Mouse (Mus musculus) neural tube, embryonic 14.5 days (tissue): Measurements from ENCODE around the gene Hace1. TPM values are rescaled to one million over a fixed set of nuclear protein-coding genes. Genes with fewer than 3 reads are reported as not detected.

Experiments used
- ATAC-seq: fragments of 200-750 bp; cut with Nextera tagmentation; 2 replicates; pipeline ENCODE4 v1.8.0; 2017; ENCODE audit warnings: low read depth, mild to moderate bottlenecking, moderate TSS enrichment, moderate library complexity
- H3K27ac ChIP-seq: fragments of 300-500 bp; sonication (generic); 2 replicates; pipeline ENCODE4 v1.5.1; 2014; ENCODE audit warnings: low read depth, mild to moderate bottlenecking, control low read depth, low read length, moderate library complexity, mixed read lengths
- H3K27me3 ChIP-seq: fragments of 300-500 bp; sonication (generic); 2 replicates; pipeline ENCODE4 v1.6.1; 2014; ENCODE audit warnings: low read length; ENCODE audit not compliant: control insufficient read depth, insufficient read depth
- H3K36me3 ChIP-seq: fragments of 300-500 bp; sonication (generic); 2 replicates; pipeline ENCODE4 v1.6.1; 2014; ENCODE audit warnings: low read length, mixed read lengths; ENCODE audit not compliant: control insufficient read depth, insufficient read depth
- H3K4me1 ChIP-seq: fragments of 300-500 bp; sonication (generic); 2 replicates; pipeline ENCODE4 v1.6.1; 2014; ENCODE audit warnings: low read length; ENCODE audit not compliant: control insufficient read depth, insufficient read depth
- H3K4me2 ChIP-seq: fragments of 300-500 bp; sonication (generic); 2 replicates; pipeline ENCODE4 v1.6.1; 2014; ENCODE audit warnings: mild to moderate bottlenecking, low read depth, low read length, control low read depth
- H3K4me3 ChIP-seq: fragments of 300-500 bp; sonication (generic); 2 replicates; pipeline ENCODE4 v1.5.1; 2014; ENCODE audit warnings: low read depth, low read length, control low read depth, mixed read lengths
- H3K9ac ChIP-seq: fragments of 300-500 bp; sonication (generic); replicated peaks from 2 replicates; pipeline ENCODE4 v1.6.1; 2014; ENCODE audit warnings: low read depth, mild to moderate bottlenecking, control low read depth, low read length, mixed read lengths
- H3K9me3 ChIP-seq: fragments of 300-500 bp; sonication (generic); 2 replicates; pipeline ENCODE4 v1.6.1; 2016; ENCODE audit warnings: low read length; ENCODE audit not compliant: control insufficient read depth
- WGBS: fragments of 180-500 bp; shearing (Covaris S2); extraction: QIAGEN DNeasy Blood & Tissue Kit; methylation state at CpG from one replicate; pipeline ENCODE4 v1.1.7; 2014; 5-methylcytosine and 5-hydroxymethylcytosine counted together
- polyA plus RNA-seq: library from polyadenylated mRNA; unstranded; fragments of >200 nt; fragmentation: Nextera tagmentation; extraction: Ambion mirVana; gene quantifications from 2 replicates; pipeline ENCODE4 v1.2.1, GENCODE M21; 2014

Gene Hace1
- polyA plus RNA-seq, 1 experiment from 2014 or later: 15.1 TPM

DNA sequence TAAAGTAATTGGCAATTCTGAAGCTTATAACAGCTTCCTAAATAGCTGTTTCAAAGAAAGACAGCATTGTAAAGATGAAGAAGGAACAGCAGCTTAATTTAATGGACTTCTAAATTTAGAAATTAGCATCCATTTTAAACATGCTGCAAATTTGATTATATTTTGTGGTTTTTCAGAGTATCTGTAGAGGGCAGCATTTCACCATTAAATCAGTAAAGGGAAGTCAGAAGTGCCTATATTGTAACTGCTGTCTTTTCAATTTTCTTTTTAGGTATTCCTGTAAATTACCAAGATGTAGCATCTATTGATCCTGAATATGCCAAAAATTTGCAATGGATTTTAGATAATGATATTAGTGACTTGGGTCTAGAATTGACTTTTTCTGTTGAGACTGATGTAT is 99.2 kb downstream of the Hace1 start:
- H3K4me3 ChIP-seq: no peak overlapping the region
- no peak overlapping the region for H3K27ac ChIP-seq
- no peak overlapping the region for H3K9ac ChIP-seq
- 0 out of 2 replicates have a peak, but pooled peaks cover 5% of the 10 kb centered on the region for H3K36me3 ChIP-seq
- H3K4me1 ChIP-seq: no peaks in the 10 kb centered on the region
- H3K9me3 ChIP-seq: no peaks in the 10 kb centered on the region
- no peak; the same call in 1 of the 2 replicates for ATAC-seq
- H3K4me2 ChIP-seq: no peak overlapping the region
- no peaks in the 10 kb centered on the region for H3K27me3 ChIP-seq

DNA sequence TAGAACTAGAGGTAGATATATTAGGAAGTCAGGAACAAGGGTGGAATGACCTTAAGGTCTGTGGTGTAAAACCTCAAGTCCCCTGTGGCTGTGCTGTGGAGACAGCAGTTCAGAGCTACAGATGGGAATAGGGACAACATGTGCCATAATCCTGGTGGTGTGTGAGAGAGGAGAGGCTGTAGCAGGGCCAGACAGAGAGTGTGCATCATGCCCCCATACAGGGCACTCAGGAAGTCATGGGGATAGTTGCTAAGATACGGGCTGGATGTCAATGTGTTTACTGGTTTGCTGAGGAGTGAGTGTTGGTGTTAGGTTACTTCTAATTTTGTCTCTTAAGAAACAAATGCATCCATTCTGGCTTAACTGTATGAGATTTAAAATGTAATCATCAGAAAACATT is 108.6 kb downstream of the Hace1 start:
- H3K4me1 ChIP-seq: no peaks in the 10 kb centered on the region
- H3K9ac ChIP-seq: no peak overlapping the region
- no peaks in the 10 kb centered on the region for H3K27me3 ChIP-seq
- no peaks in the 10 kb centered on the region for H3K36me3 ChIP-seq
- H3K4me3 ChIP-seq: no peak overlapping the region
- ATAC-seq: 0 out of 2 replicates have a peak, but pooled peaks have one; percentile 31
- no peak overlapping the region for H3K27ac ChIP-seq
- 70% methylated on average over 1 of the region's 1 CpGs for WGBS
- no peak overlapping the region for H3K4me2 ChIP-seq
- H3K9me3 ChIP-seq: no peaks in the 10 kb centered on the region

DNA sequence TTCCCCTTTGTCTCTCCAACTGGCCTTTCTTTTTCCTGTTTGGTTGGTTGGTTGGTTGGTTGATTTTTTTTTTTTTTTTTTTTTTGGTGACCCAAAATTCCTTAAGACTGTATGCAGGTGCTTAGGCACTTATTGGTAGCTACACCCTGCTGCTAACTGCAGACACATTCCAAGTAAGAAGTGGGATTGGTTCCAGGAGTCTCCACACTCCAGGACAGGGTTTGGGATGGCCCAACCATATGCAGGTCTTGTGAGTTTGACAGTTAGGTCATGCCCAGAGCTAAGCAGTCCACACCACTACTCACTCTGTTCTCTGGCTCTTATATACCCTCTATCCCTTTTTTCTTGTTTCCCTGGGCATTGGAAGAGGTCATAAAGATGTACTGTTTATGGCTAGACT is 117.3 kb downstream of the Hace1 start:
- Histone ChIP-seq H3K4me2 (no peak overlapping the region), H3K9ac (no peak overlapping the region), H3K4me1 (no peaks in the 10 kb centered on the region), H3K9me3 (no peaks in the 10 kb centered on the region), H3K27me3 (no peaks in the 10 kb centered on the region), H3K36me3 (no peaks in the 10 kb centered on the region), H3K4me3 (no peak overlapping the region), H3K27ac (no peak overlapping the region)
- no peak for ATAC-seq

DNA sequence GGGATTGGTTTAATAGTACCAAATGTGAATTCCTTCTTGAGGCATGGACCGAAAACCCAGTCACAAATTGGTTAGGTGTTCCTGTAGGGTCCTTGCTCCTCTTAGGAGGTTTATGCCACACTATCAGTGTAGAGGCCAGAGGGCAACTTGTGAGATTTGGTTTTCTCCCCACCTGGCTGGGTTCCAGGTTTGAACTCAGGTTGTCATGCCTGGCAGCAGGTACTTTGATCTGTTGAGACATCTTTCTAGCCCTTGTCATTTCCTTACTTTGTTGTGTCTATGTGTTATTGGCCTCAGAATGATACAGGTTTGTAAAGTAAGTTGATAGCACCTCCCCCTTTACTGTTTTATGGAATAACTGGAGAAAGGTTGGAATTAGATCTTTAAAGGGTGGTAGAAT is 117.9 kb downstream of the Hace1 start:
- Histone ChIP-seq H3K9me3 (no peaks in the 10 kb centered on the region), H3K9ac (no peak overlapping the region), H3K27ac (no peak overlapping the region), H3K36me3 (no peaks in the 10 kb centered on the region), H3K4me2 (no peak overlapping the region), H3K4me1 (no peaks in the 10 kb centered on the region), H3K27me3 (no peaks in the 10 kb centered on the region), H3K4me3 (no peak overlapping the region)
- ATAC-seq: no peak
- 97% methylated on average over 1 of the region's 1 CpGs for WGBS

DNA sequence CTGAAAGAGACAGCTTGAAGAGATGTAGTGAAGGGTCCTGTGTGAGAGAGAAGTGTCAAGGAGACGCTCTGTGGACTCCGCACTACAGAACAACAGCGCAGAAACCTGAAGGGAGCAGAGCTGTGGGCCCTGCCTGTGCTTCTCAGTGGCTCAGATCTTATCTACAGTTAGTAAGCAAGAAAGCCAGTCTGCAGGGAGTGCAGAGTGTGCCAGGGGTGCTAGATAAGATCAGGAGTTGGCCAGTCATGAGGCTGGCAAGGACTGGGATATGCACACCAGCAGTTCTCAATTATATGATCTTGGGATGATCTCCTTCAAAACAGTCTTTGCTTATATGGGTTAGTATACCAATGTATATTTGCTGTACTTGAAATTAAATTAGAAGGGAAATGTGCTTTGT is 121.3 kb downstream of the Hace1 start:
- no peak overlapping the region for H3K27ac ChIP-seq
- H3K27me3 ChIP-seq: no peaks in the 10 kb centered on the region
- no peaks in the 10 kb centered on the region for H3K9me3 ChIP-seq
- H3K4me3 ChIP-seq: no peak overlapping the region
- H3K4me1 ChIP-seq: no peaks in the 10 kb centered on the region
- no peak for ATAC-seq
- H3K36me3 ChIP-seq: no peaks in the 10 kb centered on the region
- no peak overlapping the region for H3K9ac ChIP-seq
- WGBS: 84% methylated on average over 3 of the region's 3 CpGs
- H3K4me2 ChIP-seq: no peak overlapping the region

DNA sequence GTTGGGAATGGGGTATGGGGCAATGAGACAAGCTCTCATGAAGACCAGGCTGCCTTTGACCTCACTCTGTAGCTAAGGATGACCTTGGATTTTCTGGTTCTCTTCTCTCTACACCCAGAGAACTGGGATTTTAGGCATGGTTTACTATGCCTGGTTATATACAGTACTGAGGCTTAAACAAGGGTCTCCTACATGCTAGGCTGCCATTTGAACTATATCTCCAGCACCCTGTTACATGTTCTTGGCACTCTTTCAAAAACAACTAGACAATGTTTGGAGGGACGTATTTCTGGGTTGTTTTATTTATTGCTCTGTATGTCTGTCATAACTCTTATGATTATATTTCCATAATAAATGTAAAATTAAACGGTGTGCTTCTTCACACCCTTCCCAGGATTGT is 129.2 kb downstream of the Hace1 start:
- Histone ChIP-seq H3K9ac (no peak overlapping the region), H3K27ac (no peak overlapping the region), H3K4me3 (no peak overlapping the region), H3K36me3 (no peaks in the 10 kb centered on the region), H3K4me2 (no peak overlapping the region), H3K27me3 (no peaks in the 10 kb centered on the region), H3K4me1 (no peaks in the 10 kb centered on the region), H3K9me3 (no peaks in the 10 kb centered on the region)
- no peak for ATAC-seq
- 82% methylated on average over 2 of the region's 2 CpGs for WGBS

DNA sequence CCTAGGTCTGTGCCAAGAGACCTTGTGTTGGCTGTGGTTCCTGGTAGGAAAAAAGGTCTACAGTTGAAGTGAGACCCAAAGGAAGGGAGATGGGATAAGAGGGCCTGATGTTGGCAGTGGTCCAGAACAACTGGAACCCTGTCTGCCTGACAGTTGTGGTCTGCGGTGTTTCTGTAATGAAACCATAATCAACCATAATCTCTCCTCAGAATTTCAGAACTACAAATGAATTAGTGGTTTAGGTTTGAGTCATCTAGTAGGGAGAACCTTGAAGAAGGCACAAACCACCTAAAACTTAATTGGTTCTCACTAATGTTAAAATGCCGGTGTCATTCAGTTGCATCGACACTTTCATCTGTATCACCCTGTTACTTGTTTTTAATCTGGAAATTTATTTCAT is 133.2 kb downstream of the Hace1 start:
- Histone ChIP-seq H3K9me3 (no peaks in the 10 kb centered on the region), H3K36me3 (no peaks in the 10 kb centered on the region), H3K4me1 (no peaks in the 10 kb centered on the region), H3K4me2 (no peak overlapping the region), H3K27ac (no peak overlapping the region), H3K9ac (no peak overlapping the region), H3K4me3 (no peak overlapping the region), H3K27me3 (no peaks in the 10 kb centered on the region)
- 67% methylated on average over 3 of the region's 3 CpGs for WGBS
- ATAC-seq: no peak

DNA sequence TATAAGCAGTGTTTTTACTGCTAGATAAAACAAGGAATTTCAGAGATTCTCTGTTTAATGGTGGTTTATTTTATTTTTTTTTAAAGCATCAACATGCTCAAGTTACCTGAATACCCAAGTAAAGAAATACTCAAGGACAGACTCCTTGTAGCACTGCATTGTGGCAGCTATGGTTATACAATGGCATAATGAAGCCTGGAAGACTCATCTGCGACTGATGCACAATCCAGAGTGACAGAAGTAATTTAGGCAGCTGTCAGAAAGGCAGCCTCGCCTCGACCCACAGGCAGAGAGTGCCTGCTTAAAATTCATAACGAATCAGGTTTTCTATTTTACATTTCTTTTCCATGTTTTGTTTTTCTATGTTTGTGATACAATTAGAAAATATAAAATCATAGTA is 133.7 kb downstream of the Hace1 start:
- Histone ChIP-seq H3K36me3 (no peaks in the 10 kb centered on the region), H3K27me3 (no peaks in the 10 kb centered on the region), H3K4me2 (no peak overlapping the region), H3K9me3 (no peaks in the 10 kb centered on the region), H3K27ac (no peak overlapping the region), H3K9ac (no peak overlapping the region), H3K4me3 (no peak overlapping the region), H3K4me1 (no peaks in the 10 kb centered on the region)
- ATAC-seq: no peak
- 38% methylated on average over 4 of the region's 4 CpGs for WGBS
